Mouse (Mus musculus): ENCODE data around the gene Smarcb1. TPM values are rescaled to one million over a fixed set of nuclear protein-coding genes. Genes with fewer than 3 reads are reported as not detected.

Smarcb1 gene
- polyA plus RNA-seq, 1 experiment from 2014 or later: 54.9 TPM

GRCm38 (mm10) chr10:75878836-75879235 is 42.6 kb downstream of the Smarcb1 start:
- no peak overlapping the region for H3K9ac ChIP-seq (ENCODE audit: low read depth, low read length)
- WGBS: 85% methylated on average over 3 of the region's 3 CpGs
- no peak for ATAC-seq
- H3K27me3 ChIP-seq (replicated peaks; ENCODE audit: control insufficient read depth, insufficient read depth, low read length): no peaks in the 10 kb centered on the region
- no peak overlapping the region for H3K27ac ChIP-seq (ENCODE audit: low read depth, low read length)
- no peaks in the 10 kb centered on the region for H3K4me1 ChIP-seq (replicated peaks; ENCODE audit: control insufficient read depth, insufficient read depth, low read length)
- no peak for TF ChIP-seq CTCF (IDR thresholded peaks at IDR 0.05; ENCODE audit: low read depth)
- no peaks in the 10 kb centered on the region for H3K9me3 ChIP-seq (ENCODE audit: control insufficient read depth)
- no peaks in the 10 kb centered on the region for H3K36me3 ChIP-seq (ENCODE audit: control insufficient read depth, insufficient read depth)
- H3K4me3 ChIP-seq (ENCODE audit: low read depth, low read length): no peak overlapping the region
- H3K4me2 ChIP-seq (replicated peaks; ENCODE audit: low read depth): no peak overlapping the region

GRCm38 (mm10) chr10:75873543-75874170 is 47.8 kb downstream of the Smarcb1 start:
- Histone ChIP-seq H3K4me1 (replicated peaks; ENCODE audit: control insufficient read depth, insufficient read depth, low read length) (0 out of 2 replicates have a peak, but pooled peaks cover 5% of the 10 kb centered on the region), H3K4me3 (ENCODE audit: low read depth, low read length) (0 out of 2 replicates have a peak overlapping the region, but pooled peaks have one; percentile 32), H3K27ac (ENCODE audit: low read depth, low read length) (no peak overlapping the region), H3K4me2 (replicated peaks; ENCODE audit: low read depth) (peak overlapping the region; percentile 68; the same call in 1 of the 2 replicates), H3K9ac (ENCODE audit: low read depth, low read length) (no peak overlapping the region), H3K27me3 (replicated peaks; ENCODE audit: control insufficient read depth, insufficient read depth, low read length) (no peaks in the 10 kb centered on the region), H3K9me3 (ENCODE audit: control insufficient read depth) (no peaks in the 10 kb centered on the region), H3K36me3 (ENCODE audit: control insufficient read depth, insufficient read depth) (no peaks in the 10 kb centered on the region)
- ATAC-seq: no peak
- TF ChIP-seq CTCF (IDR thresholded peaks at IDR 0.05; ENCODE audit: low read depth): no peak
- 33% methylated on average over 10 of the region's 10 CpGs for WGBS

DNA sequence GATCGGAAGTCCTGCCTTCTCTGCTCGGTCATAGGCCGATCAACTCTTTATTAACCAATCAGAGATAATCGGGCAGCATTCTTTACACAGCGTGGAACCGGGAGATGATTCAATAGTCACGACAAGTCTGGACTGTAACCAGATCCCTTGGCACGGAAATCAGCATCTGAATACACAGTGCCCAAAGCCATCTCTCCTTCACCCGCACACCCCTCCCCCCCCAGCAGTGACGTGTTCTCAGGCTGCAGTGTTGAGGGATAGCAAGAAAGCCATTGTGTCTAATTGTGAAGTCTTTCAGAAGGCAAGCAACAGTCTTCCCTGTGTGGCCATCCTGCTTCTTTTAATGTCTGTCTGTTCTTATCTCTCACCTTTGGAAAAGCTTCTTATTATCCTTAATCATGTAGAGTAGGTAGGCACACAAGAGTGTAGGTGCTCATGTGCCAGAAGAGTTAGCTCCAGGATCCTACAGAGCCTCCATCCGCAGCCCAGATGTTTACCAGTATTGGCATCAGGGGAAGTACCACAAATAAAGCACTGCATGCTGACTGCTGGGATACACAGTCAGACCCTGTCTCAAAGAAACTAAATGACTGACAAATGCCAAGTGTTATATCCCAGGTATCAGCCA is 48.4 kb downstream of the Smarcb1 start:
- H3K4me3 ChIP-seq (ENCODE audit: low read depth, low read length): peak overlapping the region; percentile 32
- H3K27ac ChIP-seq (ENCODE audit: low read depth, low read length): no peak overlapping the region
- H3K36me3 ChIP-seq (ENCODE audit: control insufficient read depth, insufficient read depth): no peaks in the 10 kb centered on the region
- 0 out of 2 replicates have a peak overlapping the region, but pooled peaks have one; percentile 17 for H3K9ac ChIP-seq (ENCODE audit: low read depth, low read length)
- 3% methylated on average over 11 of the region's 11 CpGs for WGBS
- no peaks in the 10 kb centered on the region for H3K27me3 ChIP-seq (replicated peaks; ENCODE audit: control insufficient read depth, insufficient read depth, low read length)
- H3K4me1 ChIP-seq (replicated peaks; ENCODE audit: control insufficient read depth, insufficient read depth, low read length): 0 out of 2 replicates have a peak, but pooled peaks cover 5% of the 10 kb centered on the region
- no peak for TF ChIP-seq CTCF (IDR thresholded peaks at IDR 0.05; ENCODE audit: low read depth)
- H3K9me3 ChIP-seq (ENCODE audit: control insufficient read depth): no peaks in the 10 kb centered on the region
- peak overlapping the region; percentile 68 for H3K4me2 ChIP-seq (replicated peaks; ENCODE audit: low read depth)
- ATAC-seq: peak; percentile 74

GRCm38 (mm10) chr10:75872025-75872914 is 49.1 kb downstream of the Smarcb1 start:
- no peaks in the 10 kb centered on the region for H3K27me3 ChIP-seq (replicated peaks; ENCODE audit: control insufficient read depth, insufficient read depth, low read length)
- H3K9me3 ChIP-seq (ENCODE audit: control insufficient read depth): no peaks in the 10 kb centered on the region
- 0 out of 2 replicates have a peak, but pooled peaks cover 5% of the 10 kb centered on the region for H3K4me1 ChIP-seq (replicated peaks; ENCODE audit: control insufficient read depth, insufficient read depth, low read length)
- H3K4me2 ChIP-seq (replicated peaks; ENCODE audit: low read depth): peak overlapping the region; percentile 68
- H3K36me3 ChIP-seq (ENCODE audit: control insufficient read depth, insufficient read depth): no peaks in the 10 kb centered on the region
- TF ChIP-seq CTCF (IDR thresholded peaks at IDR 0.05; ENCODE audit: low read depth): no peak
- 37% methylated on average over 10 of the region's 10 CpGs for WGBS
- peak overlapping the region; percentile 32 for H3K4me3 ChIP-seq (ENCODE audit: low read depth, low read length)
- 0 out of 2 replicates have a peak overlapping the region, but pooled peaks have one; percentile 17 for H3K9ac ChIP-seq (ENCODE audit: low read depth, low read length)
- no peak overlapping the region for H3K27ac ChIP-seq (ENCODE audit: low read depth, low read length)
- ATAC-seq: no peak

GRCm38 (mm10) chr10:75861587-75861986 is 59.8 kb downstream of the Smarcb1 start:
- Histone ChIP-seq H3K4me1 (replicated peaks; ENCODE audit: control insufficient read depth, insufficient read depth, low read length) (peaks cover 2% of the 10 kb centered on the region; the same call in 1 of the 2 replicates), H3K9me3 (ENCODE audit: control insufficient read depth) (no peaks in the 10 kb centered on the region), H3K9ac (ENCODE audit: low read depth, low read length) (no peak overlapping the region), H3K4me2 (replicated peaks; ENCODE audit: low read depth) (no peak overlapping the region), H3K36me3 (ENCODE audit: control insufficient read depth, insufficient read depth) (peaks cover 7% of the 10 kb centered on the region; the same call in 1 of the 2 replicates), H3K27me3 (replicated peaks; ENCODE audit: control insufficient read depth, insufficient read depth, low read length) (no peaks in the 10 kb centered on the region), H3K4me3 (ENCODE audit: low read depth, low read length) (no peak overlapping the region), H3K27ac (ENCODE audit: low read depth, low read length) (no peak overlapping the region)
- 90% methylated on average over 5 of the region's 5 CpGs for WGBS
- no peak for TF ChIP-seq CTCF (IDR thresholded peaks at IDR 0.05; ENCODE audit: low read depth)
- ATAC-seq: no peak

- no peak overlapping the region for H3K4me3 ChIP-seq (ENCODE audit: low read depth, low read length)
- no peak overlapping the region for H3K27ac ChIP-seq (ENCODE audit: low read depth, low read length)
- H3K36me3 ChIP-seq (ENCODE audit: control insufficient read depth, insufficient read depth): peaks cover 7% of the 10 kb centered on the region; the same call in 1 of the 2 replicates
- H3K9ac ChIP-seq (ENCODE audit: low read depth, low read length): no peak overlapping the region
- no peaks in the 10 kb centered on the region for H3K27me3 ChIP-seq (replicated peaks; ENCODE audit: control insufficient read depth, insufficient read depth, low read length)
- no peak for TF ChIP-seq CTCF (IDR thresholded peaks at IDR 0.05; ENCODE audit: low read depth)
- WGBS: 46% methylated on average over 7 of the region's 7 CpGs
- H3K4me1 ChIP-seq (replicated peaks; ENCODE audit: control insufficient read depth, insufficient read depth, low read length): peaks cover 2% of the 10 kb centered on the region; the same call in 1 of the 2 replicates
- no peak overlapping the region for H3K4me2 ChIP-seq (replicated peaks; ENCODE audit: low read depth)
- no peak for ATAC-seq
- no peaks in the 10 kb centered on the region for H3K9me3 ChIP-seq (ENCODE audit: control insufficient read depth)
Observed at GRCm38 (mm10) chr10:75860746-75861145, 60.7 kb downstream of the Smarcb1 start.
